ENCODE assay signal across 8 mouse cellular contexts in genomic region chr2:79646237-79646688, GRCm38 (mm10). TPM values are rescaled to one million over a fixed set of nuclear protein-coding genes. Genes with fewer than 3 reads are reported as not detected.
DNase-seq lines count a peak whose midpoint lies in the region; ATAC-seq and TF ChIP-seq lines count a peak whose summit lies in the region.

No protein-coding gene starts in this region.

- no peaks in the 10 kb centered on the region for H3K9me3 ChIP-seq in lung, postnatal 0 days (ENCODE audit: low read length)

- no peak for TF ChIP-seq EP300 in lung, postnatal 0 days (IDR thresholded peaks at IDR 0.05)

- H3K4me1 ChIP-seq in lung, postnatal 0 days (ENCODE audit: insufficient read depth, low read depth, low read length) = no peaks in the 10 kb centered on the region; the same call in 1 of the 2 replicates

- peak; percentile 76 for TF ChIP-seq CTCF in gastrocnemius, adult 2 months (IDR thresholded peaks at IDR 0.05)
- peak; percentile 77 for TF ChIP-seq CTCF in lung, postnatal 0 days (IDR thresholded peaks at IDR 0.05)

- no peaks in the 10 kb centered on the region for H3K27me3 ChIP-seq in lung, postnatal 0 days (replicated peaks; ENCODE audit: insufficient read depth, low read length)

- peak; percentile 35; the same call in 1 of the 2 replicates for ATAC-seq in lung, postnatal 0 days

- H3K9ac ChIP-seq in lung, postnatal 0 days (replicated peaks; ENCODE audit: low read depth) = no peak overlapping the region

- peak overlapping the region; percentile 74; the same call in 1 of the 2 replicates for H3K27ac ChIP-seq in gastrocnemius, adult 2 months
- H3K27ac ChIP-seq in lung, postnatal 0 days (ENCODE audit: low read length) = no peak overlapping the region

- intact Hi-C loops in gastrocnemius, adult 2 months (cut with DNase I) = loop anchor here (1.0 kb wide), 1 partner anchor 134 kb away; no protein-coding TSS in a partner anchor
- intact Hi-C loops in gastrocnemius, postnatal 14 days (cut with DNase I; ENCODE audit: low total_unique reads) = loop anchor here (5.0 kb wide), 2 partner anchors 126 to 134 kb away; no protein-coding TSS in a partner anchor

- 37% methylated on average over 4 of the region's 4 CpGs for WGBS in lung, postnatal 0 days

- no peak overlapping the region for H3K4me3 ChIP-seq in gastrocnemius, adult 2 months
- no peak overlapping the region for H3K4me3 ChIP-seq in lung, postnatal 0 days (ENCODE audit: low read depth, low read length)

- H3K36me3 ChIP-seq in lung, postnatal 0 days (ENCODE audit: insufficient read depth, low read length) = peaks cover 15% of the 10 kb centered on the region; the same call in 1 of the 2 replicates

- no peak for DNase-seq in gastrocnemius, adult 2 months
- no peak for DNase-seq in gastrocnemius, postnatal 14 days
- peak; percentile 63 to 68 for DNase-seq in CD8-positive naive resting alpha-beta T cell, adult 2 months (ENCODE audit: low read depth in 2 of 2, low spot score in 2 of 2)
- DNase-seq in c-Kit-positive CD71-positive TER-119-negative erythroid progenitor cells, embryonic 14.5 days (ENCODE audit: low read depth) = peak; percentile 63
- peak; percentile 55 for DNase-seq in gastrocnemius, postnatal 10 days
- peak; percentile 38 to 82 for DNase-seq in kidney, postnatal 25 days
- peak; percentile 66 for DNase-seq in lung, postnatal 0 days (ENCODE audit: low spot score)
- peak; percentile 40 to 69 for DNase-seq in spleen, postnatal 10 days (ENCODE audit: low spot score in 2 of 2)

- no peak overlapping the region for H3K4me2 ChIP-seq in lung, postnatal 0 days (replicated peaks; ENCODE audit: low read depth, low read length)

RNA-seq across cellular contexts. Expression of gene Itprid2, which starts 11.1 kb away (rescaled TPM):
- total RNA-seq in gastrocnemius, adult 2 months (2021) = 10 to 100 TPM; 14.6 to 17.5 TPM
- 10 to 100 TPM; 12.3 to 13.5 TPM for total RNA-seq in gastrocnemius, postnatal 14 days (2021)
- 10 to 100 TPM; 15.0 to 17.0 TPM for total RNA-seq in gastrocnemius, postnatal 10 days (2021)
- polyA plus RNA-seq in lung, postnatal 0 days (2015; fragmentation: Nextera tagmentation; extraction: Ambion mirVana) = 7.2 and 7.6 TPM in 2 replicates

Comparison
In these comparisons a context has a peak if more than half of its experiments do, and no peak if none do; other contexts are left out.
1. DNase-seq: peak in CD8-positive naive resting alpha-beta T cell, adult 2 months (2 of 2), c-Kit-positive CD71-positive TER-119-negative erythroid progenitor cells, embryonic 14.5 days (single experiment), gastrocnemius, postnatal 10 days (single experiment), kidney, postnatal 25 days (2 of 2), lung, postnatal 0 days (single experiment) and spleen, postnatal 10 days (2 of 2); none in gastrocnemius, adult 2 months (single experiment) and gastrocnemius, postnatal 14 days (single experiment).